Mouse (Mus musculus): ENCODE measurements around the gene Pepd. TPM values are rescaled to one million over a fixed set of nuclear protein-coding genes. Genes with fewer than 3 reads are reported as not detected.

The Pepd gene
- polyA plus RNA-seq, 1 experiment, result 39.3 TPM

GRCm38 (mm10) chr7:34946269-34946925, 34.2 kb downstream of the Pepd start:
- Histone ChIP-seq H3K4me3 (ENCODE audit: insufficient read depth, low read length) (no peak overlapping the region), H3K27ac (ENCODE audit: insufficient read depth, low read length) (no peak overlapping the region), H3K4me1 (ENCODE audit: control insufficient read depth, insufficient read depth, low read length) (no peaks in the 10 kb centered on the region)
- no peak for TF ChIP-seq POLR2A (IDR thresholded peaks at IDR 0.05; ENCODE audit: extremely low read depth, insufficient read depth, low read length)
- TF ChIP-seq CTCF (IDR thresholded peaks at IDR 0.05; ENCODE audit: extremely low read depth, insufficient read depth, low read length), result no peak

GRCm38 (mm10) chr7:34954548-34954947, 42.4 kb downstream of the Pepd start:
- no peak overlapping the region for H3K27ac ChIP-seq (ENCODE audit: insufficient read depth, low read length)
- H3K4me3 ChIP-seq (ENCODE audit: insufficient read depth, low read length), result no peak overlapping the region
- TF ChIP-seq POLR2A (IDR thresholded peaks at IDR 0.05; ENCODE audit: extremely low read depth, insufficient read depth, low read length) (no peak), CTCF (IDR thresholded peaks at IDR 0.05; ENCODE audit: extremely low read depth, insufficient read depth, low read length) (no peak)

GRCm38 (mm10) chr7:34955295-34955694, 43.1 kb downstream of the Pepd start:
- H3K4me3 ChIP-seq (ENCODE audit: insufficient read depth, low read length), result no peak overlapping the region
- no peaks in the 10 kb centered on the region for H3K4me1 ChIP-seq (ENCODE audit: control insufficient read depth, insufficient read depth, low read length)
- TF ChIP-seq POLR2A (IDR thresholded peaks at IDR 0.05; ENCODE audit: extremely low read depth, insufficient read depth, low read length), result no peak
- no peak for TF ChIP-seq CTCF (IDR thresholded peaks at IDR 0.05; ENCODE audit: extremely low read depth, insufficient read depth, low read length)
- no peak overlapping the region for H3K27ac ChIP-seq (ENCODE audit: insufficient read depth, low read length)

More at GRCm38 (mm10) chr7:34954548-34954947, 42.4 kb downstream of the Pepd start:
- H3K4me1 ChIP-seq (ENCODE audit: control insufficient read depth, insufficient read depth, low read length), result no peaks in the 10 kb centered on the region

- H3K4me1 ChIP-seq (ENCODE audit: control insufficient read depth, insufficient read depth, low read length), result no peaks in the 10 kb centered on the region
- H3K4me3 ChIP-seq (ENCODE audit: insufficient read depth, low read length), result no peak overlapping the region
- 0 out of 2 replicates have a peak overlapping the region, but pooled peaks have one; percentile 21 for H3K27ac ChIP-seq (ENCODE audit: insufficient read depth, low read length)
- TF ChIP-seq CTCF (IDR thresholded peaks at IDR 0.05; ENCODE audit: extremely low read depth, insufficient read depth, low read length), result no peak
- peak; percentile 29; the same call in 1 of the 2 replicates for TF ChIP-seq POLR2A (IDR thresholded peaks at IDR 0.05; ENCODE audit: extremely low read depth, insufficient read depth, low read length)
Measured at GRCm38 (mm10) chr7:34957138-34957537, 45.0 kb downstream of the Pepd start.

GRCm38 (mm10) chr7:34963889-34964645, 51.9 kb downstream of the Pepd start:
- H3K4me1 ChIP-seq (ENCODE audit: control insufficient read depth, insufficient read depth, low read length), result no peaks in the 10 kb centered on the region
- TF ChIP-seq CTCF (IDR thresholded peaks at IDR 0.05; ENCODE audit: extremely low read depth, insufficient read depth, low read length) (no peak), POLR2A (IDR thresholded peaks at IDR 0.05; ENCODE audit: extremely low read depth, insufficient read depth, low read length) (no peak)
- H3K4me3 ChIP-seq (ENCODE audit: insufficient read depth, low read length), result no peak overlapping the region
- H3K27ac ChIP-seq (ENCODE audit: insufficient read depth, low read length), result no peak overlapping the region

- no peaks in the 10 kb centered on the region for H3K4me1 ChIP-seq (ENCODE audit: control insufficient read depth, insufficient read depth, low read length)
- H3K27ac ChIP-seq (ENCODE audit: insufficient read depth, low read length), result no peak overlapping the region
- no peak overlapping the region for H3K4me3 ChIP-seq (ENCODE audit: insufficient read depth, low read length)
- no peak for TF ChIP-seq CTCF (IDR thresholded peaks at IDR 0.05; ENCODE audit: extremely low read depth, insufficient read depth, low read length)
- TF ChIP-seq POLR2A (IDR thresholded peaks at IDR 0.05; ENCODE audit: extremely low read depth, insufficient read depth, low read length), result no peak
Measured at GRCm38 (mm10) chr7:34967362-34967761, 55.2 kb downstream of the Pepd start.

- H3K4me1 ChIP-seq (ENCODE audit: control insufficient read depth, insufficient read depth, low read length), result no peaks in the 10 kb centered on the region
- no peak overlapping the region for H3K4me3 ChIP-seq (ENCODE audit: insufficient read depth, low read length)
- TF ChIP-seq POLR2A (IDR thresholded peaks at IDR 0.05; ENCODE audit: extremely low read depth, insufficient read depth, low read length) (no peak), CTCF (IDR thresholded peaks at IDR 0.05; ENCODE audit: extremely low read depth, insufficient read depth, low read length) (no peak)
- no peak overlapping the region for H3K27ac ChIP-seq (ENCODE audit: insufficient read depth, low read length)
Measured at GRCm38 (mm10) chr7:34968749-34969433, 56.7 kb downstream of the Pepd start.

- Histone ChIP-seq H3K4me1 (ENCODE audit: control insufficient read depth, insufficient read depth, low read length) (no peaks in the 10 kb centered on the region), H3K4me3 (ENCODE audit: insufficient read depth, low read length) (no peak overlapping the region), H3K27ac (ENCODE audit: insufficient read depth, low read length) (no peak overlapping the region)
- no peak for TF ChIP-seq POLR2A (IDR thresholded peaks at IDR 0.05; ENCODE audit: extremely low read depth, insufficient read depth, low read length)
- TF ChIP-seq CTCF (IDR thresholded peaks at IDR 0.05; ENCODE audit: extremely low read depth, insufficient read depth, low read length), result no peak
Measured at GRCm38 (mm10) chr7:34971826-34972225, 59.6 kb downstream of the Pepd start.

GRCm38 (mm10) chr7:34972990-34973440, 60.8 kb downstream of the Pepd start:
- Histone ChIP-seq H3K4me3 (ENCODE audit: insufficient read depth, low read length) (no peak overlapping the region), H3K27ac (ENCODE audit: insufficient read depth, low read length) (no peak overlapping the region), H3K4me1 (ENCODE audit: control insufficient read depth, insufficient read depth, low read length) (no peaks in the 10 kb centered on the region)
- no peak for TF ChIP-seq POLR2A (IDR thresholded peaks at IDR 0.05; ENCODE audit: extremely low read depth, insufficient read depth, low read length)
- no peak for TF ChIP-seq CTCF (IDR thresholded peaks at IDR 0.05; ENCODE audit: extremely low read depth, insufficient read depth, low read length)

Data from cortical plate, adult 2 months (tissue).